In genomic region chr1:130113549-130113948, GRCm38 (mm10) we compare ENCODE assay signal across 15 mouse cellular contexts.
"Had no signal": no experiment of that assay in that cellular context is flagged by ENCODE, and none has a peak within 500 bp of the region (broad histone marks: within the 10 kb centered on the region; RNA-seq: fewer than 3 reads in every experiment).

No protein-coding gene starts in this region.

- H3K4me3 ChIP-seq: intestine, embryonic 15.5 days; kidney, embryonic 15.5 days; limb, embryonic 10.5 days; midbrain, embryonic 12.5 days; neural tube, embryonic 13.5 days; stomach, embryonic 15.5 days had no signal

- DNase-seq: kidney, adult 18-20 months; kidney, postnatal 14 days; lung, adult 2 months; lung, postnatal 36 days; retina, postnatal 1 day; thymus, adult 2 months; thymus, postnatal 25 days had no signal

- H3K9me3 ChIP-seq: intestine, embryonic 15.5 days; kidney, embryonic 15.5 days; limb, embryonic 10.5 days; midbrain, embryonic 12.5 days; neural tube, embryonic 13.5 days; stomach, embryonic 15.5 days had no signal

- H3K27me3 ChIP-seq: intestine, embryonic 15.5 days; kidney, embryonic 15.5 days; midbrain, embryonic 12.5 days; neural tube, embryonic 13.5 days; stomach, embryonic 15.5 days had no signal

- H3K36me3 ChIP-seq: intestine, embryonic 15.5 days; kidney, embryonic 15.5 days; limb, embryonic 10.5 days; midbrain, embryonic 12.5 days; neural tube, embryonic 13.5 days; stomach, embryonic 15.5 days had no signal

- H3K4me1 ChIP-seq: intestine, embryonic 15.5 days; kidney, embryonic 15.5 days; limb, embryonic 10.5 days; midbrain, embryonic 12.5 days; neural tube, embryonic 13.5 days; stomach, embryonic 15.5 days had no signal

- H3K9ac ChIP-seq: intestine, embryonic 15.5 days; kidney, embryonic 15.5 days; midbrain, embryonic 12.5 days; neural tube, embryonic 13.5 days; stomach, embryonic 15.5 days had no signal

- ATAC-seq: intestine, embryonic 15.5 days; lung, postnatal 0 days; midbrain, embryonic 16.5 days had no signal

- H3K27ac ChIP-seq: intestine, embryonic 15.5 days; kidney, embryonic 15.5 days; limb, embryonic 10.5 days; midbrain, embryonic 12.5 days; neural tube, embryonic 13.5 days; stomach, embryonic 15.5 days had no signal

- H3K4me2 ChIP-seq: intestine, embryonic 15.5 days; kidney, embryonic 15.5 days; midbrain, embryonic 12.5 days; neural tube, embryonic 13.5 days; stomach, embryonic 15.5 days had no signal
